Mouse (Mus musculus): Measurements from ENCODE around the gene AI481877. TPM values are rescaled to one million over a fixed set of nuclear protein-coding genes. Genes with fewer than 3 reads are reported as not detected.
"Not testable (repeated sequence)": the region's sequence is repeated elsewhere in the genome, so short reads cannot be mapped to it uniquely, and the experiment has no call there.

Gene AI481877
- not detected in 2 replicates for polyA plus RNA-seq (2014; fragmentation: Nextera tagmentation; extraction: Ambion mirVana)

DNA sequence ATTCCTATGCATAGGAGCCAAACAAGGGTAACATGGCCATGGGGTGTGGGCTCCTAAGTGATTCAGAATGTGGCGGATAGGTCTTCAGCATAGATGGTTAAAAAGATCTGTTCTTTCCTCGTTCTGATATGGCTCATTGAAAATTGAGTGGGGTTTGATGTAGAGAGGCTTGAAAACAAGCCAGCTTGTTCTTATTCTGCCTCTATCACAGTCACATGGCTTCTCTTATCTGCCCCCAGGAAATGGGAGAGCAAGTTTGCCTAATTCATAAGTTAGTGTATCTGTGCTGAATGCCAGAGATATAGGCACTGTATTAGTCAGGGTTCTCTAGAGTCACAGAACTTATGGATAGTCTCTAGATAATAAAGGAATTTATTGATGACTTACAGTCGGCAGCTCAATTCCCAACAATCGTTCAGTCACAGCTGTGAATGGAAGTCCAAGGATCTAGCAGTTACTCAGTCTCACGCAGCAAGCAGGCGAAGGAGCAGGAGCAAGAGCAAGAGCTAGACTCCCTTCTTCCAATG lies at the start of gene AI481877:
Gene AI481877, minus strand, starts transcription at position 477 of the 527 bp plus-strand sequence.
- H3K9me3 ChIP-seq (ENCODE audit: control insufficient read depth, low read depth, low read length); H3K4me2 ChIP-seq (replicated peaks; ENCODE audit: low read depth, low read length); H3K27ac ChIP-seq (ENCODE audit: low read length); H3K4me1 ChIP-seq (ENCODE audit: control insufficient read depth, insufficient read depth, low read length); H3K9ac ChIP-seq (replicated peaks; ENCODE audit: low read depth, low read length); H3K36me3 ChIP-seq (ENCODE audit: control insufficient read depth, insufficient read depth, low read length); ATAC-seq (ENCODE audit: insufficient number of reproducible peaks, insufficient read depth, low FRiP score, low read depth); H3K4me3 ChIP-seq (ENCODE audit: low read depth, low read length); H3K27me3 ChIP-seq (ENCODE audit: control insufficient read depth, insufficient read depth, low read length): not testable (repeated sequence)
- WGBS = 85% methylated on average over 2 of the region's 6 CpGs

DNA sequence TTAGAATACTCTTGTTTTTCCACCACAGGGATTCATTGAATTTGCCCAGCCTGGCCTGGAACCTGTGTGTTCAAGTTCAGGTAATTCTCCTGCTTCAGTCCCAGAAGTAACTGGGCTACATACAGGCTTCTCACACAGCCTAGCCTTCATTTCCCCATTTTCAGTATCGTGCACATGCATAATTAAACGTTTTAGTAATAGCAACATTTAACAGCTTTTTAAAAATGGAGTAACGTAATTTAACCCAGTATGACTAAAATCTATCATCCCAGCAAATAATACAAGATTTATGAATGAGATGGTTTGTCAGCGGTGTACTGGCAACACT lies 49.7 kb upstream of the AI481877 start:
- no peaks in the 10 kb centered on the region for H3K27me3 ChIP-seq (ENCODE audit: control insufficient read depth, insufficient read depth, low read length)
- no peaks in the 10 kb centered on the region for H3K9me3 ChIP-seq (ENCODE audit: control insufficient read depth, low read depth, low read length)
- H3K36me3 ChIP-seq (ENCODE audit: control insufficient read depth, insufficient read depth, low read length) = no peaks in the 10 kb centered on the region
- ATAC-seq (ENCODE audit: insufficient number of reproducible peaks, insufficient read depth, low FRiP score, low read depth) = no peak
- 0 out of 2 replicates have a peak overlapping the region, but pooled peaks have one; percentile 96 for H3K9ac ChIP-seq (replicated peaks; ENCODE audit: low read depth, low read length)
- WGBS = 20% methylated on average over 4 of the region's 4 CpGs
- H3K27ac ChIP-seq (ENCODE audit: low read length) = peak overlapping the region; percentile 91; the same call in 1 of the 2 replicates
- H3K4me1 ChIP-seq (ENCODE audit: control insufficient read depth, insufficient read depth, low read length) = 0 out of 2 replicates have a peak, but pooled peaks cover 8% of the 10 kb centered on the region
- peak overlapping the region; percentile 84 for H3K4me3 ChIP-seq (ENCODE audit: low read depth, low read length)
- H3K4me2 ChIP-seq (replicated peaks; ENCODE audit: low read depth, low read length) = peak overlapping the region; percentile 71

DNA sequence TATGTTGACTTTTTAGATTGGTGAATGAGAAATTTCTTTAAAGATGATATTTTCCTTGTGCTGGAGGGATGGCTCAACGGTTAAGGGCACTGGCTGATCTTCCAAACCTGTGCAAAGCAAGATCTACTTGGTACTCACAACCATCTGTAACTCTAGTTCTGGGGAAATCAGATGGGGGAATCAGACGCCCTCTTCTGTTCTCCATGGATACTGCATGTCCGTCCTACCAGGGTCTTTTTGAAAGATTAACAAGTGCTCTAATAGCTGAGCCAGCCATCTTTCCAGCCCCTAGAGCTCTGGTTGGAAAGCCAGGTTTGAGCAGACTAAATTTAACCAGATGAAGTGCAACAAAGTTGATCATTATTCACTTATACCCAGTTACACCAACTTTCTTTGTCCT lies 48.5 kb upstream of the AI481877 start:
- Histone ChIP-seq H3K4me3 (ENCODE audit: low read depth, low read length) (no peak overlapping the region), H3K9me3 (ENCODE audit: control insufficient read depth, low read depth, low read length) (no peaks in the 10 kb centered on the region), H3K9ac (replicated peaks; ENCODE audit: low read depth, low read length) (no peak overlapping the region), H3K4me2 (replicated peaks; ENCODE audit: low read depth, low read length) (no peak overlapping the region), H3K36me3 (ENCODE audit: control insufficient read depth, insufficient read depth, low read length) (no peaks in the 10 kb centered on the region), H3K27me3 (ENCODE audit: control insufficient read depth, insufficient read depth, low read length) (no peaks in the 10 kb centered on the region), H3K4me1 (ENCODE audit: control insufficient read depth, insufficient read depth, low read length) (0 out of 2 replicates have a peak, but pooled peaks cover 8% of the 10 kb centered on the region), H3K27ac (ENCODE audit: low read length) (no peak overlapping the region)
- 23% methylated on average over 3 of the region's 3 CpGs for WGBS
- no peak for ATAC-seq (ENCODE audit: insufficient number of reproducible peaks, insufficient read depth, low FRiP score, low read depth)

DNA sequence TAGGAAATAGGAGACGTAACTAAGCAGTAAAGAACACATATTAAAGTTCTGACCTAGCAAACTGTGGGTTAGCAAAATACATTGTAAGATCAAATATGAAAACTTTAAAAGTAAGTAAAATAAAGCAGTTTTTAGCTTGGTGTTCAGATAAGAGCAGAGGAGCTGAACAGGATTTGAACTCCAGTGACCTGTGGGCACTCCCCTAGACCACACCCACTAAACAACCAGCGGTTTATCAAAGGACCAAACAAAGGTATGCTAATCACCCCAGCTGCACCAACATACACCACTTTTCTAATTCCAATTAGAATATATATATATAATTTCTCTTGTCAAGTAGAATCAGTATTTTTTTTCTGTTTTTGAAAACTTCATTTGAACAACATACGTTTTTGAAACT lies 46.9 kb upstream of the AI481877 start:
- 60% methylated on average over 3 of the region's 3 CpGs for WGBS
- no peak overlapping the region for H3K4me2 ChIP-seq (replicated peaks; ENCODE audit: low read depth, low read length)
- H3K4me1 ChIP-seq (ENCODE audit: control insufficient read depth, insufficient read depth, low read length) = 0 out of 2 replicates have a peak, but pooled peaks cover 2% of the 10 kb centered on the region
- H3K36me3 ChIP-seq (ENCODE audit: control insufficient read depth, insufficient read depth, low read length) = no peaks in the 10 kb centered on the region
- H3K27me3 ChIP-seq (ENCODE audit: control insufficient read depth, insufficient read depth, low read length) = no peaks in the 10 kb centered on the region
- no peak overlapping the region for H3K4me3 ChIP-seq (ENCODE audit: low read depth, low read length)
- H3K9ac ChIP-seq (replicated peaks; ENCODE audit: low read depth, low read length) = no peak overlapping the region
- ATAC-seq (ENCODE audit: insufficient number of reproducible peaks, insufficient read depth, low FRiP score, low read depth) = no peak
- H3K9me3 ChIP-seq (ENCODE audit: control insufficient read depth, low read depth, low read length) = no peaks in the 10 kb centered on the region
- no peak overlapping the region for H3K27ac ChIP-seq (ENCODE audit: low read length)

DNA sequence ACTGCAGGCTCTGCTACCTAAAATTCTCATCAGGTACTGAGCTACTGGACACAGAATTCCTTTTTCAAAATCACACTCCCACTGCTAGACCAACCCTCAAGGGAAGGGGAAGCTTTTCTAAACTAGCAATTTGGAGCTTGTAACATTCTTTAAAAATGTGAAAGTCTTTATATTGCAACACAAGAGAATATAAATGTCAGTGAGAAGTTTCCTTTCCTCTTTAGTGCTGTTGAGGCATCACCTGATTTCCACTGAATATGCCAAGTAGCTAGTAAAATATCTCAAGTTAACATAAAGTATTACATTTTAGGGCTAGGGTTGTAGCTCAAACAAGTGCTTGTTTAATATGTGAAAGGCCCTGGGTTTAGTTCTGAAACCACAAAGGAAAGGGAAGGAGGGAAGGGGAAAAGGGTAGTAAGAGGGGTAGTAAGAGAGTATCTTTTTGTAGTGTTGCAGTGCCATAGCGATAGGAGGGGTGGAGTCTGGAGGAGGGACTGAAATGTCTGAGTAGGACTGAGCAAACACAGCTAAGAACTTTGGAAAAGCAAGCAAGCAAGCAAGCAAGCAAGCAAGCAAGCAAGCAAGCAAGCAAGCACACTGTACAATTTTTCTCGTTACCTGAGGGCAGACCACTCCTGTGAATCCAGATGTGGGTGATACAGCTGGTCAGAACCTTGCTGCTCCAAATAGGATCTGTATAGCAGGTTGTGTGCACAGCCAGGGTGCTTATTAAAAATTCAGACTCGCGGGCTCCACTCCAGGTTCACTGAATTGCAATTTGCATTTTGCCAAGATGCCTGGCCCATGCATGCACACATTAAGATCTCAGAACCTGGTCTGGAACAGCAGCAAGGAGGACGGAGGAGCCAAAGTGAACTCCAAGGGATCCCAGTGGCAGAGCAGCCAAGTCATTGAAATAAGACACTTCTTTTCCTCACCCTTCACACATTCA lies 42.8 kb upstream of the AI481877 start:
- Histone ChIP-seq H3K9ac (replicated peaks; ENCODE audit: low read depth, low read length) (no peak overlapping the region), H3K4me1 (ENCODE audit: control insufficient read depth, insufficient read depth, low read length) (no peaks in the 10 kb centered on the region), H3K9me3 (ENCODE audit: control insufficient read depth, low read depth, low read length) (no peaks in the 10 kb centered on the region), H3K4me2 (replicated peaks; ENCODE audit: low read depth, low read length) (no peak overlapping the region), H3K27me3 (ENCODE audit: control insufficient read depth, insufficient read depth, low read length) (no peaks in the 10 kb centered on the region), H3K27ac (ENCODE audit: low read length) (no peak overlapping the region), H3K36me3 (ENCODE audit: control insufficient read depth, insufficient read depth, low read length) (no peaks in the 10 kb centered on the region), H3K4me3 (ENCODE audit: low read depth, low read length) (no peak overlapping the region)
- ATAC-seq (ENCODE audit: insufficient number of reproducible peaks, insufficient read depth, low FRiP score, low read depth) = no peak
- 49% methylated on average over 5 of the region's 5 CpGs for WGBS

DNA sequence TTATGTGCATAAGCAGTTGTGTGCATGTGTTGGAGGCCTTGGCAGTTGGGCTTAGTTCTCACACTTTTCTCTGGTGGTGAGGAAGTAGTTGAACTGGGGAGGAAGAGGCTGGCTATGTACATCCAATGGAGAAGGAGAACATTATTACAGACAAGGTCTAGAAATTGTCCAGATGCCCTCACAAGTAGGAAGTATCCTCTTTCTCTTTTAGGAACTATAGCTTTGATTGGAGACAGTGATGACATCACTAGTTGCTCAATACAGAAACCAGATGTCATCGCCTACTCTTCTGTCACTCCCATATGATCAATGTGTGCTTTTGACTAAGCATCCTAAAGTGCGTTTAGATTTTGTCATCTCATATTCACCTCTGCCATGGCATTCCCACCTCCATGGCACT lies 38.8 kb upstream of the AI481877 start:
- no peaks in the 10 kb centered on the region for H3K36me3 ChIP-seq (ENCODE audit: control insufficient read depth, insufficient read depth, low read length)
- ATAC-seq (ENCODE audit: insufficient number of reproducible peaks, insufficient read depth, low FRiP score, low read depth) = no peak
- no peaks in the 10 kb centered on the region for H3K4me1 ChIP-seq (ENCODE audit: control insufficient read depth, insufficient read depth, low read length)
- H3K27ac ChIP-seq (ENCODE audit: low read length) = no peak overlapping the region
- H3K9ac ChIP-seq (replicated peaks; ENCODE audit: low read depth, low read length) = no peak overlapping the region
- H3K4me2 ChIP-seq (replicated peaks; ENCODE audit: low read depth, low read length) = no peak overlapping the region
- no peaks in the 10 kb centered on the region for H3K9me3 ChIP-seq (ENCODE audit: control insufficient read depth, low read depth, low read length)
- no peak overlapping the region for H3K4me3 ChIP-seq (ENCODE audit: low read depth, low read length)
- no peaks in the 10 kb centered on the region for H3K27me3 ChIP-seq (ENCODE audit: control insufficient read depth, insufficient read depth, low read length)
- 84% methylated on average over 2 of the region's 2 CpGs for WGBS

DNA sequence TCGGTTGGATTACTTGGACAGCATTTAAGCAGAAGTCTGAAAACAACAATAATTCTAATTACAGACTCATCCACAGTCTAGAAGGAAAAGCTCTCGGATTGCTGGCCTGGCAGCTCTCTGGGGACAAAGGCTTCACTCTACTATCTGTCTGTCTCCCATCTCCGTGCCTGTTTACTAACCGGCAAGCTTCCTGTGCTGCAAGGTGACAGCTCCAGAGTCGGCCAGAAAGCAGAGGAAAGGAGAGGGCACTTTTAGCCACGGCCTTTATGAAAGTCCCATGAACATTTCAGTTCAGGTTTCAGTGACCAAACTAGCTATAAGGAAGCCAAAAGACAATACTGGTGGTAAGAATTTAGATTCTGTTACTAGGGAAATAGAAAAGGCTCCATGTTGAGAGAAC lies 37.1 kb upstream of the AI481877 start:
- H3K4me2 ChIP-seq (replicated peaks; ENCODE audit: low read depth, low read length) = no peak overlapping the region
- H3K36me3 ChIP-seq (ENCODE audit: control insufficient read depth, insufficient read depth, low read length) = no peaks in the 10 kb centered on the region
- 57% methylated on average over 6 of the region's 6 CpGs for WGBS
- no peaks in the 10 kb centered on the region for H3K9me3 ChIP-seq (ENCODE audit: control insufficient read depth, low read depth, low read length)
- H3K9ac ChIP-seq (replicated peaks; ENCODE audit: low read depth, low read length) = no peak overlapping the region
- H3K4me1 ChIP-seq (ENCODE audit: control insufficient read depth, insufficient read depth, low read length) = no peaks in the 10 kb centered on the region
- H3K27ac ChIP-seq (ENCODE audit: low read length) = no peak overlapping the region
- H3K27me3 ChIP-seq (ENCODE audit: control insufficient read depth, insufficient read depth, low read length) = no peaks in the 10 kb centered on the region
- H3K4me3 ChIP-seq (ENCODE audit: low read depth, low read length) = no peak overlapping the region
- ATAC-seq (ENCODE audit: insufficient number of reproducible peaks, insufficient read depth, low FRiP score, low read depth) = no peak

DNA sequence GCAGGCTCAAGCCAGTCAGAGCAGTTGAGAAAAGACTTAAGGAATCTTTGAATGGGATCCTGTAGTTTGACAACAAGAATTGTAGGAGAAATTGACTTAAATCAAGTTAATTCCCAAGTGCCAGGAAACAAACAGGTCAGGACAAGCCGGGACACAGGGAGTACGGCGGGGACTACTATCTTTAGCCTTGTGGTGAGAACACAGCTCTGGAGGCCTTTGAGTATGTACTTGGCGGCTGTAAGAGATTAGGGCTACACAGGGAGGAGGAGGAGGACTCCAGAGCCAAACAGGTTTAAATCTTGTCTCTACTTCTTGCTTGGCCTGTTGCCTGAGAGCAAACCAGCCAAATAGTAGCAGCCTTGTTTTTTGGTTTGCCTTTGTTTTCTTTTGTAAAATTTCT lies 36.2 kb upstream of the AI481877 start:
- Histone ChIP-seq H3K4me1 (ENCODE audit: control insufficient read depth, insufficient read depth, low read length) (no peaks in the 10 kb centered on the region), H3K36me3 (ENCODE audit: control insufficient read depth, insufficient read depth, low read length) (no peaks in the 10 kb centered on the region), H3K4me3 (ENCODE audit: low read depth, low read length) (no peak overlapping the region), H3K9me3 (ENCODE audit: control insufficient read depth, low read depth, low read length) (no peaks in the 10 kb centered on the region), H3K27ac (ENCODE audit: low read length) (no peak overlapping the region), H3K4me2 (replicated peaks; ENCODE audit: low read depth, low read length) (no peak overlapping the region), H3K27me3 (ENCODE audit: control insufficient read depth, insufficient read depth, low read length) (no peaks in the 10 kb centered on the region), H3K9ac (replicated peaks; ENCODE audit: low read depth, low read length) (no peak overlapping the region)
- WGBS = 54% methylated on average over 4 of the region's 4 CpGs
- no peak for ATAC-seq (ENCODE audit: insufficient number of reproducible peaks, insufficient read depth, low FRiP score, low read depth)

All from stomach, embryonic 14.5 days (tissue).